In the genomic region with DNA sequence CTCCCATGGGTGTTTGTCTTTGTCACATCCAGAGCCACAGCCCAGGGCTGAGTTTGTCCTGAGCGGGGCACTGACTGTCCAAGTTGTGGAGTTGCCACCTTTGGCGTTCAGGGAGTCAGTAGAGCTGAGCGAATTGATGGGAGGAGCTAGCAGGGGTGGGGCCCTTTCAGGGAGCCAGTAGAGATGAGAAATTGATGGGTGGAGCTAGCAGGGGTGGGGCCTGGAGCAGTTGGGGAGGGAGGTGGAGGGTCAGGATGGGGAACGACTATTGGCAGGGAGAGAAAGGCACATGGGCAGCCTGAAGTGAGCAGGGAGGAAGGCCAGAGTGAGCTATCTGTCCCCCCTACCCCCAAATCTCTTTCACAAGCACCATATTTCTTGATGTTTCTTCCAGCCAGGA, we compare ENCODE assay signal across 35 mouse cellular contexts.
"Had no signal": no experiment of that assay in that cellular context is flagged by ENCODE, and none has a peak within 500 bp of the region (broad histone marks: within the 10 kb centered on the region; RNA-seq: fewer than 3 reads in every experiment).

No protein-coding gene starts in this region.

- H3K27ac ChIP-seq: heart, embryonic 10.5 days; heart, embryonic 13.5 days; heart, embryonic 15.5 days; hindbrain, embryonic 10.5 days; hindbrain, embryonic 12.5 days; hindbrain, embryonic 13.5 days; hindbrain, embryonic 14.5 days; hindbrain, embryonic 15.5 days; hindbrain, postnatal 0 days; intestine, embryonic 15.5 days; kidney, embryonic 15.5 days; kidney, postnatal 0 days; layer of hippocampus, adult 2 months had no signal

- ATAC-seq: hindbrain, embryonic 16.5 days; hindbrain, postnatal 0 days; inflammation-experienced regulatory T-cells, adult 6 months; intestine, embryonic 15.5 days; intestine, embryonic 16.5 days; intestine, postnatal 0 days had no signal

- H3K36me3 ChIP-seq: heart, embryonic 10.5 days; heart, embryonic 12.5 days; heart, embryonic 13.5 days; heart, embryonic 15.5 days; hindbrain, embryonic 10.5 days; hindbrain, embryonic 12.5 days; hindbrain, embryonic 13.5 days; hindbrain, embryonic 15.5 days; intestine, embryonic 15.5 days; kidney, embryonic 15.5 days had no signal

- H3K9me3 ChIP-seq: heart, embryonic 10.5 days; heart, embryonic 12.5 days; heart, embryonic 13.5 days; heart, embryonic 15.5 days; hindbrain, embryonic 10.5 days; hindbrain, embryonic 12.5 days; hindbrain, embryonic 13.5 days; hindbrain, embryonic 15.5 days; intestine, embryonic 15.5 days; kidney, embryonic 15.5 days had no signal

- DNase-seq: heart, postnatal 10 days; heart, postnatal 14 days; heart, postnatal 36 days; heart, postnatal 4 days; kidney, adult 11 months; kidney, adult 18-20 months; kidney, adult 2 months; kidney, adult 8-10 months; kidney, adult 9 months; kidney, postnatal 10 days; kidney, postnatal 14 days; kidney, postnatal 25 days; kidney, postnatal 36 days; kidney, postnatal 4 days; layer of hippocampus, adult 9-11 months; layer of hippocampus, postnatal 36 days had no signal

- H3K4me1 ChIP-seq: heart, embryonic 12.5 days; heart, embryonic 13.5 days; heart, embryonic 15.5 days; intestine, embryonic 15.5 days; kidney, embryonic 15.5 days had no signal

- H3K9ac ChIP-seq: heart, embryonic 12.5 days; heart, embryonic 13.5 days; heart, embryonic 15.5 days; hindbrain, embryonic 12.5 days; hindbrain, embryonic 13.5 days; hindbrain, embryonic 14.5 days; hindbrain, embryonic 15.5 days; intestine, embryonic 15.5 days; kidney, embryonic 15.5 days had no signal

- H3K27me3 ChIP-seq: intestine, embryonic 15.5 days had no signal

- H3K4me2 ChIP-seq: heart, embryonic 11.5 days; heart, embryonic 12.5 days; heart, embryonic 13.5 days; heart, embryonic 15.5 days; hindbrain, embryonic 12.5 days; hindbrain, embryonic 13.5 days; hindbrain, embryonic 14.5 days; hindbrain, embryonic 15.5 days; intestine, embryonic 15.5 days; kidney, embryonic 15.5 days had no signal

- H3K4me3 ChIP-seq: heart, embryonic 10.5 days; heart, embryonic 12.5 days; heart, embryonic 13.5 days; heart, embryonic 15.5 days; hindbrain, embryonic 10.5 days; hindbrain, embryonic 12.5 days; hindbrain, embryonic 13.5 days; hindbrain, embryonic 15.5 days; intestine, embryonic 15.5 days; kidney, embryonic 15.5 days; layer of hippocampus, adult 2 months had no signal
